Mouse (Mus musculus) intestine, postnatal 0 days (tissue): ENCODE measurements at regions not wholly inside any gene's neighbourhood (a gene's known extent, or its start where the extent isn't known, plus 50 kb on each side); places are given as distances from the start of the nearest gene placed in this dataset.

ENCODE experiments used
- ATAC-seq: fragments of 200-750 bp; cut with Nextera tagmentation; 2 replicates; pipeline ENCODE4 v1.8.0; 2017; ENCODE audit warnings: mild to moderate bottlenecking, moderate TSS enrichment, moderate library complexity
- H3K27ac ChIP-seq: fragments of 300-500 bp; sonication (generic); 2 replicates; pipeline ENCODE4 v1.5.1; 2014; ENCODE audit warnings: mild to moderate bottlenecking, low read depth, low read length, moderate library complexity
- H3K27me3 ChIP-seq: fragments of 300-500 bp; sonication (generic); replicated peaks from 2 replicates; pipeline ENCODE4 v1.6.1; 2014; ENCODE audit warnings: low read length, mixed read lengths; ENCODE audit not compliant: control insufficient read depth, insufficient read depth
- H3K36me3 ChIP-seq: fragments of 300-500 bp; sonication (generic); 2 replicates; pipeline ENCODE4 v1.6.1; 2014; ENCODE audit warnings: mild to moderate bottlenecking, moderate library complexity; ENCODE audit not compliant: control insufficient read depth, insufficient read depth
- H3K4me1 ChIP-seq: fragments of 300-500 bp; sonication (generic); replicated peaks from 2 replicates; pipeline ENCODE4 v1.6.1; 2014; ENCODE audit warnings: antibody characterized with exemption, low read length, mixed read lengths; ENCODE audit not compliant: control insufficient read depth, insufficient read depth
- H3K4me2 ChIP-seq: fragments of 300-500 bp; sonication (generic); replicated peaks from 2 replicates; pipeline ENCODE4 v1.6.1; 2014; ENCODE audit warnings: low read depth, mild to moderate bottlenecking, moderate library complexity
- H3K4me3 ChIP-seq: fragments of 300-500 bp; sonication (generic); 2 replicates; pipeline ENCODE4 v1.5.1; 2014; ENCODE audit warnings: low read depth, low read length
- H3K9ac ChIP-seq: fragments of 300-500 bp; sonication (generic); 2 replicates; pipeline ENCODE4 v1.6.1; 2014; ENCODE audit warnings: mild to moderate bottlenecking, low read depth, low read length
- H3K9me3 ChIP-seq: fragments of 300-500 bp; sonication (generic); 2 replicates; pipeline ENCODE4 v1.6.1; 2016; ENCODE audit warnings: mixed run types; ENCODE audit not compliant: control insufficient read depth
- CTCF ChIP-seq: sonication (generic); IDR thresholded peaks from 2 replicates; pipeline ENCODE4 v1.5.1; 2016; ENCODE audit warnings: low read depth, mild to moderate bottlenecking, control low read depth, antibody characterized with exemption, moderate library complexity
- WGBS: fragments of 180-500 bp; shearing (Covaris S2); extraction: QIAGEN DNeasy Blood & Tissue Kit; methylation state at CpG from one replicate; pipeline ENCODE4 v1.1.7; 2014; 5-methylcytosine and 5-hydroxymethylcytosine counted together

- Histone ChIP-seq H3K4me3 (no peak overlapping the region), H3K27ac (no peak overlapping the region), H3K4me2 (no peak overlapping the region), H3K9ac (no peak overlapping the region), H3K27me3 (no peaks in the 10 kb centered on the region), H3K4me1 (no peaks in the 10 kb centered on the region), H3K36me3 (no peaks in the 10 kb centered on the region), H3K9me3 (no peaks in the 10 kb centered on the region)
- no peak for ATAC-seq
- TF ChIP-seq CTCF = no peak
- WGBS = 79% methylated on average over 3 of the region's 3 CpGs
These were observed 139.7 kb downstream of the Syk start for GRCm38 (mm10) chr13:52722718-52723117.

GRCm38 (mm10) chr13:52726043-52726442, 143.1 kb downstream of the Syk start:
- Histone ChIP-seq H3K4me1 (no peaks in the 10 kb centered on the region), H3K9ac (no peak overlapping the region), H3K36me3 (no peaks in the 10 kb centered on the region), H3K9me3 (no peaks in the 10 kb centered on the region), H3K4me2 (no peak overlapping the region), H3K4me3 (no peak overlapping the region), H3K27me3 (no peaks in the 10 kb centered on the region), H3K27ac (no peak overlapping the region)
- peak; percentile 44 for TF ChIP-seq CTCF
- peak; percentile 69 for ATAC-seq
- WGBS = 12% methylated on average over 10 of the region's 10 CpGs

GRCm38 (mm10) chr13:52726525-52726924, 143.6 kb downstream of the Syk start:
- H3K27ac ChIP-seq = peak overlapping the region; percentile 29; the same call in 1 of the 2 replicates
- no peak overlapping the region for H3K9ac ChIP-seq
- no peak for ATAC-seq
- WGBS = 48% methylated on average over 3 of the region's 3 CpGs
- no peak for TF ChIP-seq CTCF
- no peaks in the 10 kb centered on the region for H3K9me3 ChIP-seq
- no peak overlapping the region for H3K4me3 ChIP-seq
- H3K27me3 ChIP-seq = no peaks in the 10 kb centered on the region
- H3K4me2 ChIP-seq = no peak overlapping the region
- no peaks in the 10 kb centered on the region for H3K4me1 ChIP-seq
- no peaks in the 10 kb centered on the region for H3K36me3 ChIP-seq

GRCm38 (mm10) chr13:52735453-52735933, 152.5 kb downstream of the Syk start:
- no peaks in the 10 kb centered on the region for H3K36me3 ChIP-seq
- H3K9me3 ChIP-seq = no peaks in the 10 kb centered on the region
- H3K4me3 ChIP-seq = no peak overlapping the region
- no peak for ATAC-seq
- WGBS = 46% methylated on average over 6 of the region's 6 CpGs
- no peak for TF ChIP-seq CTCF
- H3K27ac ChIP-seq = peak overlapping the region; percentile 46; the same call in 1 of the 2 replicates
- H3K9ac ChIP-seq = no peak overlapping the region
- no peak overlapping the region; the same call in 1 of the 2 replicates for H3K4me2 ChIP-seq
- no peaks in the 10 kb centered on the region for H3K27me3 ChIP-seq
- peaks cover 6% of the 10 kb centered on the region; the same call in 1 of the 2 replicates for H3K4me1 ChIP-seq

GRCm38 (mm10) chr13:52735934-52736523, 153.1 kb downstream of the Syk start:
- Histone ChIP-seq H3K9ac (no peak overlapping the region), H3K4me2 (no peak overlapping the region; the same call in 1 of the 2 replicates), H3K27me3 (no peaks in the 10 kb centered on the region), H3K36me3 (no peaks in the 10 kb centered on the region), H3K4me1 (peaks cover 6% of the 10 kb centered on the region; the same call in 1 of the 2 replicates), H3K27ac (peak overlapping the region; percentile 46; the same call in 1 of the 2 replicates), H3K9me3 (no peaks in the 10 kb centered on the region), H3K4me3 (no peak overlapping the region)
- peak; percentile 84 for ATAC-seq
- TF ChIP-seq CTCF = no peak
- 23% methylated on average over 19 of the region's 19 CpGs for WGBS

GRCm38 (mm10) chr13:52738095-52738660, 155.2 kb downstream of the Syk start:
- Histone ChIP-seq H3K9me3 (no peaks in the 10 kb centered on the region), H3K27ac (no peak overlapping the region), H3K9ac (no peak overlapping the region), H3K4me2 (no peak overlapping the region), H3K4me3 (no peak overlapping the region), H3K4me1 (peaks cover 6% of the 10 kb centered on the region; the same call in 1 of the 2 replicates), H3K27me3 (no peaks in the 10 kb centered on the region), H3K36me3 (no peaks in the 10 kb centered on the region)
- TF ChIP-seq CTCF = no peak
- ATAC-seq = no peak
- 84% methylated on average over 9 of the region's 9 CpGs for WGBS
